Mouse (Mus musculus) urinary bladder, postnatal 10 days (tissue): ENCODE measurements at regions not wholly inside any gene's neighbourhood (a gene's known extent, or its start where the extent isn't known, plus 50 kb on each side); places are given as distances from the start of the nearest gene placed in this dataset.

Experiments used
- DNase-seq: peaks from one replicate; pipeline ENCODE4 v3.0.0; 2022; ENCODE audit warnings: low spot score

DNA sequence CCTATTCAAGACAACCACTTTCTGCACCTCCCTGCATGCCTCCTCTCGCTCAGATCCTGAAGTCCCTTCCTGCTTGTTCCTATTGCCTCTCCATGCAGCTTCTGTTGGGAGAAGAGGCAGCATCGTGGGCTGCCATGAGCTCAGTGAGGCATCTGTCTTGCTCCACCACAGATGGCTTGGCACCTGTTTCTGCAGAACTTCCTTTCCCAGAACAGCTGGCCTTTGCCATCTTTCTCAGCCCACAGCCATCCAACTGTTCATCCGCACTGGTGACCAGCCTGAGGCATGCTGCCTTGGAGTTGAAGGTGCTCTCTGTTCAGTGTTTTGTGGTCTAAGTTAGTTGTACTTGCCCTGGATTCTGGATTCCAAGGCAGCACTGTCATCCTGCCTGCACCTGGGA, 312.5 kb downstream of the Cmpk2 start:
- no peak for DNase-seq

DNA sequence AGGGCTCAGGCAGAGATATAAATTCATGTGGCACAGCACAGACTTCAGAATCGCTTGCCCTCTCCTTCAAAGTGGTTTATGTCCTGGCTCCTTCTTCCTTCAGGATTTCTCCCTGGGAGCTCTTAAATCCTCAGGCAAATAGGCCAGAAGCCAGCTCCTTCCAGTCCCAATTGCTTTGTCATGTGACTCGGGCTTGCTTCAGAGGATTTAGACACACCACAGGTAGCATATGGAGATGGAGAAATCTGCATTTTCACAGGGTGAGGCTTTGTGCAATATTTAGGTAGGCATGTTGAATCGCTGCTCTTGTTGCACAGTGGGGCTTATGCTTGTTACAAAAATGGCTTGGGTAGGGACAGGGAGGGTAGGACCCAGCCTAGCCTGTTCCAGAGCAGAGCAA, 309.8 kb downstream of the Cmpk2 start:
- DNase-seq, result no peak

- DNase-seq, result no peak
These were observed 308.0 kb downstream of the Cmpk2 start for GRCm38 (mm10) chr12:26776986-26777385.

DNA sequence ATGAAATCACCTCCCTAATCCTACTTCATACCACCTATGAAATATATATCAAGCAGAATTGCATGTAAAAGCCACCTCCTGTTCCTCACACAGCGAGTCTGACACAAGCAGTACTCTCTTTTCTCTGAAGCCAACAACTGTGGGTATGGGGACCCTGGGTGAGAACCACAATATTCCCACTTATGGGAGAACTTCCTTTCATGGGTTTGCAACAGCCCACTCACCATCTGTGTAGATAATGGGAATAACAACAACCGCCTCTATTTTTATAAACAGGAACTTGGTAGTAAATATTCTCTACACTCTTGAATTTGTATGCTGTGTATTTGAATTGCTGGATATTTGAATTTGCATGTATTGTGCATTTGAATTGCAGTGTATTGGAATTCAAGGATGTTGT, 305.0 kb downstream of the Cmpk2 start:
- DNase-seq, result no peak

GRCm38 (mm10) chr12:26770753-26771583, 302.0 kb downstream of the Cmpk2 start:
- DNase-seq, result no peak

GRCm38 (mm10) chr12:26767551-26767950, 298.5 kb downstream of the Cmpk2 start:
- no peak for DNase-seq

DNA sequence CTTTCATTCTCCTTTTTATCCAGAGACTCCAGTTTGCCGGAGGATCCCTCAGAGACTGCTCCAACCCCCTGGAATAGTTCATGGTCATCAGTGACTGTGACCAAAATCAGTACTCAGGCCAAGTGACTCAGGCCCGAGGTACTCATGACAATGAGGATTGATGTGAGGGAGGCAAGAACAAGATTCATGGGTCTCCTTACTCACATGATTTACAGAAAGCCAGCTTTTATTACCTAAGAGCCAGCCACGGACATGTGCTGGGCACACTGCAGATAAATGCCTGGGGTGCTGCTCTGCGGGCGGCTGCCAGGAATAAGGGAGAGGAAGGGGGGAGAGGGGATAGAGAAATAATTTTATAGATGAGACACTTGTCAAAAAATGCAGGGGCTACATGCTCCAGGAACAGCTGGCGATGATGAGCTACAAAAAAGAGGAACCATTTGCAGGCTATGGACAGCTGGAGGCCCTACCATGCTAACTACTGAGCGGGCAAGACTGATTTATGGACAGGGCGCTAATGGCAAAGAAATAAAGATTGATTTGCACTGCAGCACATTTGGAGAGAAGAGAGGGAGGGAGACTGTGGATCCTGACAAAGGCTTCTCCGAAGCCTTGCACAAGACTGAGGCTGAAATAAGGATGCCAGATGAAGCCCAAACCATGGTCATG, 289.8 kb downstream of the Cmpk2 start:
- no peak for DNase-seq

- DNase-seq, result no peak
These were observed 287.3 kb downstream of the Cmpk2 start for GRCm38 (mm10) chr12:26756284-26756683.

DNA sequence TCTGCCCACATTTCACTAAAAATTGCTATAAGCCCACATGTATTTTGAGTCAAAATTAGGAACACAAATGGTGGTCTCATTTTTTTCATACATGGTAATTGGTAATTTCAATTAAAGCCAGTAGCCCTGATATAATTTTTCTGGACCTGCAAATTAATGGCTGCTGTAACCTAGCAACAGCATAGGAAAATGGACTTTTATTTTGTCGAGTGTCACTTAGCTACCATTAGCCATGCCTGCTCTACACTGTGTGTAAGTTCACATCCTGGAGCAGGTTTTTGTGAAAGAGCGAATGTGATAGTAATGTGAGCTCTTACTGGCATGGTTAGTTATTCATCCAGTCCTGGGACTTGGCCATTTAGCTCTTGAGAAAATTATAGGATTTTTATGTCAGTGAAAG, 285.6 kb downstream of the Cmpk2 start:
- DNase-seq, result no peak

- DNase-seq, result no peak
These were observed 265.5 kb downstream of the Cmpk2 start for GRCm38 (mm10) chr12:26734558-26734897.

- no peak for DNase-seq
These were observed 265.0 kb downstream of the Cmpk2 start for GRCm38 (mm10) chr12:26733822-26734557.

GRCm38 (mm10) chr12:26723399-26723798, 254.4 kb downstream of the Cmpk2 start:
- DNase-seq, result no peak

- no peak for DNase-seq
These were observed 229.8 kb downstream of the Cmpk2 start for GRCm38 (mm10) chr12:26698838-26699237.

DNA sequence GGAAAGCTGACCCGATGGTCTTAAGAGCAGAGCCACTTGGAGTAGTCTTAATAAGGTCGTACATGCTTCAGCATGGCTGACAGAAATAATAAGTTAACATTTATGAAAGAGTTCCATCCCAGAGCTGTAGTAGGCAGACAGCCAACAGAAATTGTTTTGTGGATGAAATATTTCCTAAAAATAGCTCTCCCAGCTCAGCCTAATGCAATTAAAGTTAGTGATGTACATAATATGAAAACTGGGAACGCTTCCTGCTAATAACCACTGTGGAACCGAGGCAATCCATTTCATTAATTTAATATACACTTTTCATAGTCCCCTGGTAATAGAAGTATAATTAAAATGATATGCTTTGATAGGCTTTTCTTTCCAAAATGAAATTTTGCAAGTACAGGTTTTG, 219.0 kb downstream of the Cmpk2 start:
- no peak for DNase-seq

DNA sequence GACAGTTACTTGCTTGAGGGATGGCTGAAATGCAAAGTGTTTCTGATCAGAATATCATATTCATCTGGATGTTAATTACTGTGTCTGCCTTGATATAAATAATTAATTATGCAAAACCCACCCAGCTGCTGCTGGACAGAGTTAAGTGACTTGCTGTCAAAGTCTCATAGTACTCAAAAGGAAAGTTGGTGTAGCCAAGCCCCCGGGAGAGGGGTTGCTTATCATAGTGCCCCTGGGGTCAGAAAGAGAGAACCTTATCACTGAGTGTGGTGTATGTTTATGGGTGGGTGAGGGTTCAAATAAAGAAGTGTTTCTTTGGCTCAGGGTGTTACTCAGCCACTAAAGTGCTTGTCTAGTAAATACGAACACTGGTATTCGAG, 211.6 kb downstream of the Cmpk2 start:
- DNase-seq, result no peak

DNA sequence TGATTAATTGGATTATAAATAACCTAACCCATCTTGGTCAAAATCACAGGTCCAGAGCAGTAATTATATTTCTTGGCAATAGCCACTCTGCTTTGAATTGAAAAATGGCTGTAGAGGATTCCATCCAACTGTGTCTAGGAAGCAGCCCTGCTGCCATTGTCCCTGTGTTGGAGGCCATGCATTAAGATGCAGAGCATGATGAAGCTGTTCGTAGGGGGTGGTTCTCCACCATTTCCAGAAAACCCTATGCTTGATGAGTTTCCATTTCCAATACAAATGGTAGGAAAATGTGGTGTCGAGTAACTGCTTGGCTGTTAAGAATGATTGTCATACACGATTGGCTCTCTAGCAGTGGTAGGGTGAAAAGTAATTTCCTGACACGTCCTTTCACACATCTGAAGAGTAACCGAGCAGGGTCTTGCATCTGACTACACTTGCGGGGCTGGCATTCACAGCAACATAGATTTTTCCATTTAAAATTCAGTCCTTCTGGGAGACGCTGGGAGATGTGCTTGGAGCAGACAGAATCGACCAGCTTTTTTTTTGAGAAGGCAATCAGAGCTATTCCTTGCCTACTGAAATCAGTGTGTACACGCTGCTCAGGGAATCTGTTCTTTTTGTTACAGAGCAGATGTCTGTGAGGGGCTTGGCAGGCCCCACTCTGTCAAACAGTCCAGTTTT, 211.0 kb downstream of the Cmpk2 start:
- DNase-seq, result no peak

DNA sequence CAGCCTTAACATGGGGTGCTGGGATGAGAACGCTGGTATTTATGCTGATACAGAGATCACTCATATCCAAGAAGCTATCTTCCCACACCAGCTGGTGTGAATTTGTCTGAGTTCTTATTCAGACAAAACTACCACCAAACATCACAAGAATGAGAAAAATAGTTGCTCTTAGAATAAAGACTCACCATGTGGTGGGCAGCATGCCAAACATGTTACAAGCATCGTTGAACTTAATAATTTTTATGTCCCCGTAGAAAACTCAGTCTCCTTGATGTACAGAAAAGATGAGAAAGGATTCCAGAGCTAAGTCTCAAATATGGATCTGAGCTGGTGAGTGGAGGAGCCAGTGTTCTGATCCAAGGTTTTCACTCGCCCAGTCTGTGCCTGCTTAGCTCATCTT, 196.5 kb downstream of the Cmpk2 start:
- no peak for DNase-seq

GRCm38 (mm10) chr12:26654251-26654650, 185.2 kb downstream of the Cmpk2 start:
- DNase-seq, result no peak

GRCm38 (mm10) chr12:26653781-26654180, 184.8 kb downstream of the Cmpk2 start:
- DNase-seq, result no peak

GRCm38 (mm10) chr12:26646141-26646540, 177.1 kb downstream of the Cmpk2 start:
- DNase-seq, result no peak

DNA sequence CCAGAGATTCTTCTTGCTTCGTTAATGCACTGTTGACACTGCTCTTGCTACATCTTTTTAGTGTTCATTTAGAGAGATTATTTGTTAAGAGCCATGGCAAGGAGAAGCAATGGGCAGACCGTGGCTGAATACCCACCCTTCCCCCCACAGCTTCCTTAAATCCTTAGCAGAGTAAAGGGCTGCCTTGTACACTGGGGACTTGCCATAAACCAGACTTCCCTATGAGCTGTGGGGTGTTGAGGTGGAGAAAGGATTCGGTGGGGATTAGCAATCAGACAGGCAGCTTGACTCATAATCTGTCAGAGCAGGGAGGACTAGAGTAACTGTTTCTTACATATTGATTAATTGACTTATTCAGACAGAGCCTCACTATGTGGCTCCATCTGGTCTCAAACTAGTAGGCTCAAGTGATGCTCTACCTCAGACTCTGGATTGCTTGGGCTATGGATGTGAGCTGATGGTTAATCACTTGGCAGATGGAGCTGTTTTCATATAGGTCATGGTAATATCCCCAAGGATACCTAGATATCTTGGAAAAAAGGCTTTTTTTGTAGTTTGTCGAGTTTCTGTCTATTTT, 166.7 kb downstream of the Cmpk2 start:
- no peak for DNase-seq

GRCm38 (mm10) chr12:26635253-26635652, 166.2 kb downstream of the Cmpk2 start:
- DNase-seq, result no peak
